Mouse (Mus musculus) small intestine, adult 2 months (tissue): ENCODE measurements at regions not wholly inside any gene's neighbourhood (a gene's known extent, or its start where the extent isn't known, plus 50 kb on each side); places are given as distances from the start of the nearest gene placed in this dataset.

Experiments used
- CTCF ChIP-seq: fragments of 200-500 bp; IDR thresholded peaks from 2 replicates; pipeline ENCODE4 v1.5.1; 2012; ENCODE audit warnings: low read depth, mild to moderate bottlenecking, control low read depth, inconsistent platforms, low read length, moderate library complexity, mixed read lengths; ENCODE audit not compliant: insufficient replicate concordance, insufficient read length; ENCODE audit errors: extremely low read depth
- POLR2A ChIP-seq: fragments of 200-500 bp; IDR thresholded peaks from 2 replicates; pipeline ENCODE4 v1.6.1; 2012; ENCODE audit warnings: low read depth, mild to moderate bottlenecking, control low read depth, inconsistent platforms, low read length, moderate library complexity

DNA sequence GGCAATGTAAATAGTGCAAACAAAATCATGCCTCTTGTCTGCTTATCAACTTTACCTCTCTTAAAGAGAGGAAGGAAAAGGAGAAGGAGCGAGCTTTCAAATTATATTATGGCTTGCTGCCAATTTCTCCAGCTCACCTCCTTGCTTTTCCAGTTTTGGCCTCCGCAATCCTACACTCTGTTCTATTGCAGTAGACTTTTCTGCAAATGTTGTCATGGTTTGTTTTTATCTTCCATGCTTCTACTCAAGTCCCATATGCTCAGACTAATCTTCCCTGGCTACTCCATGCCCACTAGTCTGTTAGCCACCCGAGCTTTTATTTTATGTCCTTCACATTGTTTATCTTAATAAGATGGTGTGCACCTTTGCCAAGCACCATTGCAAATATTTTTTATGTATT is 168.0 kb upstream of the Osr1 start:
- TF ChIP-seq POLR2A (no peak), CTCF (no peak)
